Mouse (Mus musculus): Measurements from ENCODE around the gene Cgn.

DNA sequence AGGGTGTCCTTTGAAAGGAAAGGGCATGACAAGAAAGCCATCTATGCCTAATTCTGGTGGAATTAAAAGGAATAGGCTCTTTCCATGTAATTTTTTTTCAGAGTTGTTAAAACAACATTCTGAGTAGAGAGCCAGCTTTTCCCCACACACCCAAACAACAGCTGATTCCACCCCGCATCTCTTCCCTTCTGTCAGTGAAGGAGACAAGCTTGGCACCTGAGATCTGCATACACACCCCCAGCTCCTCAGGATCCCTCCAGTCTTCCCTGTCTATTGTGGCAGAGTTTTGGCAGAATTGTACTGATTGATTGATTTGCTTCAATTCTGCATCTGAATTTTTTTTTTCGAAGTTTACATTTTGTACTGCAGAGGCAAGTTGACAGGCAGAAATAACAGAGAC is 6.0 kb upstream of the Cgn start:
- TF ChIP-seq CTCF (IDR thresholded peaks at IDR 0.05; ENCODE audit: borderline replicate concordance, extremely low read depth, insufficient read depth, insufficient read length), result no peak
- no peak for TF ChIP-seq POLR2A (IDR thresholded peaks at IDR 0.05; ENCODE audit: borderline replicate concordance, extremely low read depth, insufficient read depth, insufficient read length, poor library complexity, severe bottlenecking)
